Mouse (Mus musculus): ENCODE data around the gene Pkd1. TPM values are rescaled to one million over a fixed set of nuclear protein-coding genes. Genes with fewer than 3 reads are reported as not detected.
A peak's percentile ranks its signal among the peaks of the same experiment; 100 is the strongest.

Pkd1 gene
- polyA plus RNA-seq, 1 experiment from 2014 or later: 24.7 TPM

- H3K27me3 ChIP-seq (ENCODE audit: low read depth, poor library complexity, severe bottlenecking): no peaks in the 10 kb centered on the region
- no peak for DNase-seq (ENCODE audit: low spot score)
- peaks cover 28% of the 10 kb centered on the region for H3K4me1 ChIP-seq
- peaks cover 36% of the 10 kb centered on the region for H3K36me3 ChIP-seq
- H3K27ac ChIP-seq: no peak overlapping the region
- no peaks in the 10 kb centered on the region for H3K9me3 ChIP-seq (replicated peaks)
- no peak overlapping the region for H3K4me3 ChIP-seq
- WGBS: 84% methylated on average over 2 of the region's 2 CpGs
These were observed 12.0 kb downstream of the Pkd1 start for GRCm38 (mm10) chr17:24561592-24561991.

- no peak overlapping the region for H3K4me3 ChIP-seq
- WGBS: 88% methylated on average over 5 of the region's 5 CpGs
- no peak overlapping the region for H3K27ac ChIP-seq
- DNase-seq (ENCODE audit: low spot score): no peak
- H3K36me3 ChIP-seq: peaks cover 47% of the 10 kb centered on the region
- no peaks in the 10 kb centered on the region for H3K27me3 ChIP-seq (ENCODE audit: low read depth, poor library complexity, severe bottlenecking)
- H3K9me3 ChIP-seq (replicated peaks): no peaks in the 10 kb centered on the region
- H3K4me1 ChIP-seq: peaks cover 13% of the 10 kb centered on the region
These were observed 14.0 kb downstream of the Pkd1 start for GRCm38 (mm10) chr17:24563638-24564037.

GRCm38 (mm10) chr17:24564422-24564821, 14.8 kb downstream of the Pkd1 start:
- no peak overlapping the region for H3K4me3 ChIP-seq
- 92% methylated on average over 4 of the region's 4 CpGs for WGBS
- peaks cover 5% of the 10 kb centered on the region; the same call in 1 of the 2 replicates for H3K4me1 ChIP-seq
- H3K9me3 ChIP-seq (replicated peaks): no peaks in the 10 kb centered on the region
- H3K27ac ChIP-seq: no peak overlapping the region
- peaks cover 50% of the 10 kb centered on the region for H3K36me3 ChIP-seq
- no peak for DNase-seq (ENCODE audit: low spot score)
- no peaks in the 10 kb centered on the region for H3K27me3 ChIP-seq (ENCODE audit: low read depth, poor library complexity, severe bottlenecking)

- WGBS: 93% methylated on average over 3 of the region's 3 CpGs
- no peaks in the 10 kb centered on the region for H3K9me3 ChIP-seq (replicated peaks)
- H3K27me3 ChIP-seq (ENCODE audit: low read depth, poor library complexity, severe bottlenecking): no peaks in the 10 kb centered on the region
- no peak overlapping the region for H3K4me3 ChIP-seq
- H3K36me3 ChIP-seq: peaks cover 57% of the 10 kb centered on the region
- 0 out of 2 replicates have a peak, but pooled peaks cover 4% of the 10 kb centered on the region for H3K4me1 ChIP-seq
- no peak for DNase-seq (ENCODE audit: low spot score)
- 0 out of 2 replicates have a peak overlapping the region, but pooled peaks have one; percentile 8 for H3K27ac ChIP-seq
These were observed 15.5 kb downstream of the Pkd1 start for GRCm38 (mm10) chr17:24565092-24565491.

GRCm38 (mm10) chr17:24565792-24566191, 16.2 kb downstream of the Pkd1 start:
- H3K4me3 ChIP-seq: no peak overlapping the region
- no peaks in the 10 kb centered on the region for H3K9me3 ChIP-seq (replicated peaks)
- no peaks in the 10 kb centered on the region for H3K27me3 ChIP-seq (ENCODE audit: low read depth, poor library complexity, severe bottlenecking)
- 78% methylated on average over 3 of the region's 3 CpGs for whole genome bisulfite sequencing
- DNase-seq (ENCODE audit: low spot score): no peak
- H3K27ac ChIP-seq: no peak overlapping the region
- H3K36me3 ChIP-seq: peaks cover 64% of the 10 kb centered on the region
- 0 out of 2 replicates have a peak, but pooled peaks cover 4% of the 10 kb centered on the region for H3K4me1 ChIP-seq

GRCm38 (mm10) chr17:24567034-24567779, 17.6 kb downstream of the Pkd1 start:
- DNase-seq (ENCODE audit: low spot score): no peak
- H3K9me3 ChIP-seq (replicated peaks): no peaks in the 10 kb centered on the region
- H3K36me3 ChIP-seq: peaks cover 78% of the 10 kb centered on the region
- H3K4me3 ChIP-seq: no peak overlapping the region
- 87% methylated on average over 8 of the region's 8 CpGs for WGBS
- H3K4me1 ChIP-seq: 0 out of 2 replicates have a peak, but pooled peaks cover 4% of the 10 kb centered on the region
- no peaks in the 10 kb centered on the region for H3K27me3 ChIP-seq (ENCODE audit: low read depth, poor library complexity, severe bottlenecking)
- H3K27ac ChIP-seq: no peak overlapping the region

- Histone ChIP-seq H3K36me3 (peaks cover 97% of the 10 kb centered on the region), H3K9me3 (replicated peaks) (no peaks in the 10 kb centered on the region), H3K27me3 (ENCODE audit: low read depth, poor library complexity, severe bottlenecking) (no peaks in the 10 kb centered on the region), H3K4me1 (0 out of 2 replicates have a peak, but pooled peaks cover 4% of the 10 kb centered on the region), H3K4me3 (no peak overlapping the region), H3K27ac (no peak overlapping the region)
- no peak for DNase-seq (ENCODE audit: low spot score)
- WGBS: 94% methylated on average over 4 of the region's 4 CpGs
These were observed 20.2 kb downstream of the Pkd1 start for GRCm38 (mm10) chr17:24569837-24570236.

GRCm38 (mm10) chr17:24572651-24573245, 23.1 kb downstream of the Pkd1 start:
- H3K4me3 ChIP-seq: no peak overlapping the region
- no peaks in the 10 kb centered on the region for H3K9me3 ChIP-seq (replicated peaks)
- H3K4me1 ChIP-seq: no peaks in the 10 kb centered on the region
- H3K27me3 ChIP-seq (ENCODE audit: low read depth, poor library complexity, severe bottlenecking): no peaks in the 10 kb centered on the region
- no peak for DNase-seq (ENCODE audit: low spot score)
- H3K27ac ChIP-seq: no peak overlapping the region
- 95% methylated on average over 12 of the region's 12 CpGs for WGBS
- H3K36me3 ChIP-seq: peaks cover 99% of the 10 kb centered on the region

- no peak for DNase-seq (ENCODE audit: low spot score)
- WGBS: 95% methylated on average over 9 of the region's 9 CpGs
- H3K4me1 ChIP-seq: no peaks in the 10 kb centered on the region
- H3K9me3 ChIP-seq (replicated peaks): no peaks in the 10 kb centered on the region
- no peaks in the 10 kb centered on the region for H3K27me3 ChIP-seq (ENCODE audit: low read depth, poor library complexity, severe bottlenecking)
- no peak overlapping the region for H3K4me3 ChIP-seq
- H3K36me3 ChIP-seq: peaks cover 99% of the 10 kb centered on the region
- no peak overlapping the region for H3K27ac ChIP-seq
These were observed 24.2 kb downstream of the Pkd1 start for GRCm38 (mm10) chr17:24573811-24574210.

- H3K4me1 ChIP-seq: no peaks in the 10 kb centered on the region
- H3K4me3 ChIP-seq: no peak overlapping the region
- H3K27me3 ChIP-seq (ENCODE audit: low read depth, poor library complexity, severe bottlenecking): no peaks in the 10 kb centered on the region
- WGBS: 97% methylated on average over 3 of the region's 3 CpGs
- peaks cover 98% of the 10 kb centered on the region for H3K36me3 ChIP-seq
- no peak for DNase-seq (ENCODE audit: low spot score)
- H3K27ac ChIP-seq: no peak overlapping the region
- H3K9me3 ChIP-seq (replicated peaks): no peaks in the 10 kb centered on the region
These were observed 29.9 kb downstream of the Pkd1 start for GRCm38 (mm10) chr17:24579532-24579931.

GRCm38 (mm10) chr17:24580287-24580686, 30.7 kb downstream of the Pkd1 start:
- Histone ChIP-seq H3K36me3 (peaks cover 96% of the 10 kb centered on the region), H3K27ac (no peak overlapping the region), H3K4me3 (no peak overlapping the region), H3K27me3 (ENCODE audit: low read depth, poor library complexity, severe bottlenecking) (no peaks in the 10 kb centered on the region), H3K4me1 (no peaks in the 10 kb centered on the region), H3K9me3 (replicated peaks) (no peaks in the 10 kb centered on the region)
- WGBS: 90% methylated on average over 2 of the region's 2 CpGs
- no peak for DNase-seq (ENCODE audit: low spot score)

GRCm38 (mm10) chr17:24583599-24584460, 34.2 kb downstream of the Pkd1 start:
- H3K9me3 ChIP-seq (replicated peaks): no peaks in the 10 kb centered on the region
- no peaks in the 10 kb centered on the region for H3K4me1 ChIP-seq
- no peak for DNase-seq (ENCODE audit: low spot score)
- H3K36me3 ChIP-seq: peaks cover 96% of the 10 kb centered on the region
- 76% methylated on average over 5 of the region's 5 CpGs for WGBS
- H3K4me3 ChIP-seq: no peak overlapping the region
- H3K27ac ChIP-seq: no peak overlapping the region
- no peaks in the 10 kb centered on the region for H3K27me3 ChIP-seq (ENCODE audit: low read depth, poor library complexity, severe bottlenecking)

GRCm38 (mm10) chr17:24584520-24584919, 34.9 kb downstream of the Pkd1 start:
- DNase-seq (ENCODE audit: low spot score): no peak

More at GRCm38 (mm10) chr17:24584520-24584919, 34.9 kb downstream of the Pkd1 start:
- Histone ChIP-seq H3K4me3 (no peak overlapping the region), H3K9me3 (replicated peaks) (no peaks in the 10 kb centered on the region), H3K4me1 (no peaks in the 10 kb centered on the region), H3K27ac (no peak overlapping the region), H3K27me3 (ENCODE audit: low read depth, poor library complexity, severe bottlenecking) (no peaks in the 10 kb centered on the region), H3K36me3 (peaks cover 94% of the 10 kb centered on the region)
- WGBS: 81% methylated on average over 3 of the region's 3 CpGs
